Mouse (Mus musculus) erythroblast, embryonic 14.5 days (primary cell): ENCODE data around the gene Epb41l1.

Source experiments
- GATA1 ChIP-seq: IDR thresholded peaks from 2 replicates; pipeline ENCODE4 v1.6.1; 2012; ENCODE audit warnings: low read length, inconsistent platforms, mixed read lengths
- TAL1 ChIP-seq: IDR thresholded peaks from 3 replicates; pipeline ENCODE4 v1.6.1; 2012; ENCODE audit warnings: low read length, inconsistent platforms, mixed read lengths

DNA sequence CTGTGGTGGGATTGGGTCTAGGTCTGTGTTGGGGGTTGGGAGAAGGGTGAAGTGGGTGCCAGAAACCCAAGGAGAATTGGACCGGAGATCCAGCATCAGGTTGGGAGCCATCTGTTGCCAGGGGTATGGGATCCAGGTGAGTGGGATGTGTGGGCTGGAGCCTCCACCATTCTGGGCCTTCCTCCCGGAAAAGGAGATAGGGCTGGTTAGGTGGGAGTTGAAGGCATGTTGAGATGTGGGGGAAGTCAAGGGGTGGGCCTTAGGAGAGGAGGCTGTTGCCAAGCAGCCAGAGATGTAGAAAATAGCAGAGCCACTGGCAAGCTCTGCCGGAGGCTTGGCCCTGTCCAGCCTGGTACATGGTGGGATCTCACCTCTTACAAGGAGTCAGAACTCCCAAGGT is 11.4 kb downstream of the Epb41l1 start:
- TF ChIP-seq GATA1 = no peak
- TF ChIP-seq TAL1 = no peak
